Mouse (Mus musculus): ENCODE results near the gene Gpr50.
A peak's percentile ranks its signal among the peaks of the same experiment; 100 is the strongest.

DNA sequence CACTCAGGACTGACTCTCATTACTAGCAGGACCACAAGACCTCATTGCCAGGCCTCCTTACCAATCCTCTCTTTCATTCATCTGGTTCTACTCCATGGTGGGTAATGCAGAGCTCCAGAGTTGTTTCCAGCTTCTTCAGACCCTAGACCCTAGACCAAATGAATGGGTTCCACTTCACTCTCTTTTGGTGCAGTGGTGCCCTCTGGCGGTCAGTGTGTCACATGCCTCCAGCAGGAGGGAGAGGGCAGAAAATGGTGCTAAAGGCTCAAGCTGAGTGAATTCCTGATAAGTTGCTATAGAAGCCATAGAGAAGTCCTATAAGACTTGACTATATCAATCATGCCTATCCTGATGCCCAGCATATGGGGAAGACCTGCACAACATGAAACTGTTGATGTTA lies 39.6 kb upstream of the Gpr50 start:
- TF ChIP-seq HCFC1 (IDR thresholded peaks at IDR 0.05; ENCODE audit: borderline replicate concordance, insufficient read depth, low read length) = no peak
- TF ChIP-seq ZC3H11A (IDR thresholded peaks at IDR 0.05; ENCODE audit: borderline replicate concordance, low read depth, low read length) = peak; percentile 15; the same call in 1 of the 2 replicates

Measured in ES-E14 (cell line).